In the genomic region with DNA sequence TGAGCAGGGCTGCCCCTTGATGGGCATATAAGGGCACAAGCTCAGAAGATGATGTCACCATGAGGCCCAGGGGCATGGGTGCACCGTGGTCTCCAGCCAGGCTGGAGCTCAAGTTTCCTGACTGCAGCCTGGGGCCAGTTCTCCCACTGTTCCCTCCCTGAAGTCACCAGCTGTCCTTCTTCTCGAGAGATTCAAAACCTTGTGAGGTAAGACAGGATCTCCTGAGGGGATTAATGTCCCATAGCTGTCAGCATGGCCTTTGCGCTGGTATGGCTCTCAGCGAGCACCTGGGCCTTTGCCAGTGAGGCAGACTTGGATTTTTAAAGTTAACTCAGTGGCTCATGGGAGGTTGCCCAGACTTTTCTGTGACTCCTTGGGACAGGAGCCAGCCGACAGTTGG, we compare ENCODE assay signal across 11 mouse cellular contexts. TPM values are rescaled to one million over a fixed set of nuclear protein-coding genes. Genes with fewer than 3 reads are reported as not detected.
DNase-seq lines count a peak whose midpoint lies in the region.
"Had no signal": no experiment of that assay in that cellular context is flagged by ENCODE, and none has a peak within 500 bp of the region (broad histone marks: within the 10 kb centered on the region; RNA-seq: fewer than 3 reads in every experiment).

No protein-coding gene starts in this region.

- peak; percentile 72 for DNase-seq in adrenal gland, adult 2 months
- no peak for DNase-seq in adrenal gland, adult 8-10 months
- DNase-seq in NIH3T3 (ENCODE audit: low read depth): peak; percentile 64
- peak; percentile 59 for DNase-seq in gastrocnemius, postnatal 10 days
- DNase-seq in kidney, postnatal 10 days: peak; percentile 21
- DNase-seq in thymus, adult 18-20 months: no peak
- DNase-seq in thymus, postnatal 4 days: no peak
- no peak for DNase-seq in ovary, postnatal 14 days (ENCODE audit: low spot score)
- DNase-seq: B cell, adult 2 months; midbrain, embryonic 14.5 days; spleen, adult 18-20 months had no signal

RNA-seq across cellular contexts. Expression of a gene that starts 14.8 kb away (rescaled TPM):
- total RNA-seq in adrenal gland, adult 2 months (2021): 10 to 100 TPM; 17.5 to 26.9 TPM
- polyA plus RNA-seq in adrenal gland, adult 2 months (2012; rRNA removed): 11.3 and 21.2 TPM in 2 replicates
- total RNA-seq in adrenal gland, adult 8-10 months (2022): 10 to 100 TPM; 32.7 to 53.6 (median 38.6) TPM
- 10 to 100 TPM in 1 of 2 experiments, 1 to 10 TPM in 1; 9.9 to 10.7 TPM for total RNA-seq in gastrocnemius, postnatal 10 days (2021)

RNA-seq across cellular contexts. Expression of a gene that starts 40.4 kb away (rescaled TPM):
- total RNA-seq in adrenal gland, adult 2 months (2021): 100 to 1,000 TPM; 195 to 206 TPM
- polyA plus RNA-seq in adrenal gland, adult 2 months (2012; rRNA removed): 60.6 and 65.6 TPM in 2 replicates
- total RNA-seq in adrenal gland, adult 8-10 months (2022): 100 to 1,000 TPM; 179 to 239 (median 190) TPM
- total RNA-seq in gastrocnemius, postnatal 10 days (2021): 100 to 1,000 TPM; 208 to 238 TPM

Comparison
In these comparisons a context has a peak if more than half of its experiments do, and no peak if none do; other contexts are left out.
1. DNase-seq: peak in adrenal gland, adult 2 months (single experiment), NIH3T3 (single experiment), gastrocnemius, postnatal 10 days (single experiment) and kidney, postnatal 10 days (single experiment); none in adrenal gland, adult 8-10 months (single experiment), thymus, adult 18-20 months (0 of 2), thymus, postnatal 4 days (single experiment) and ovary, postnatal 14 days (single experiment).